Mouse (Mus musculus) spleen, adult 2 months (tissue): ENCODE measurements around the gene Trim11.

Experiments used
- CTCF ChIP-seq: fragments of 200-500 bp; IDR thresholded peaks from 2 replicates; pipeline ENCODE4 v1.5.1; 2011; ENCODE audit warnings: mild to moderate bottlenecking, inconsistent platforms; ENCODE audit not compliant: insufficient read depth, insufficient read length, insufficient replicate concordance; ENCODE audit errors: extremely low read depth
- POLR2A ChIP-seq: fragments of 200-500 bp; IDR thresholded peaks from 2 replicates; pipeline ENCODE4 v1.6.1; 2011; ENCODE audit warnings: low read depth, low read length, inconsistent platforms

DNA sequence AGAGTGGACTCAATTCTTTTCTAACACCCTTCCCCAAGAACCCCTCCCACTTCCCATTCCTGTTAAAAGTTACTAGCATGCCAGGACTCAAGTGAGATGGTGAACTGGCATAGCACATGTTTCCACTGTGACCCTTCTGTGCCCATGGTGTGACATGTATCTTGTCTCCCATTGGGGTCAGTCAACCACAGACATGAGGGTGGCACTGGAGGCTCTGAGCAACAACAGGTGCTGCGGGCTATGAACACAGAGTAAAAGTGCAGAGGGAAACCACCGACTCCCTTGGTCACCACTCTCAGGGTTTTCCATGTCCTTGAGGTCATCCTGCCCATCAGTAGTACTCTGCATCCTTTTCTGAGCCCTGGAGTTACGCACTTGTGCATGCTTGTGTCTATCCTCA, 6.1 kb upstream of the Trim11 start:
- TF ChIP-seq CTCF = no peak
- TF ChIP-seq POLR2A = no peak
